Mouse (Mus musculus): ENCODE data around the gene Tgfbr2. TPM values are rescaled to one million over a fixed set of nuclear protein-coding genes. Genes with fewer than 3 reads are reported as not detected.

Gene Tgfbr2
- polyA plus RNA-seq, 1 experiment, result 48.4 TPM

DNA sequence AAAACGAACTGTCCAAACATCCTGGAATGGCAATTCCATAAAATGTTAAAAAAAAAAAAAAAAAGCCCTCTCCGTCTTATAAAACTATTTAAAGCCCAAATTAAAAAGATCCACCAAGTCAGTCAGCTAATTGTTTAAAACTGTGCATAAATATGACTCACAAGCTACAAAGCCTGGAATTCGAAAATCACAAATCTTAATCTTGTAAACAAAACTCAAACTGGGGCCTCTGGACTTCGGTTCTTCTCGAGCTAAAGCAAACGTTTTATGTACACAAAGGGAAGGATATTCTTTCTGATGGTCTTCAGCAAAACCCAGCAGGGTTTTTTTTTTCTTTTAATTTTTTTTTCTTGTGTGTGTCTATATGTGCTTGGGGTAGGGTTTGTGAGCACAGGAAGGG, 2.1 kb downstream of the Tgfbr2 start:
- TF ChIP-seq POLR2A (IDR thresholded peaks at IDR 0.05; ENCODE audit: insufficient read length, low read depth) (no peak), MYOD1 (IDR thresholded peaks at IDR 0.05; ENCODE audit: control insufficient read depth in 1 of 3, insufficient read length in 2 of 3, low read depth in 2 of 3) (no peak), CEBPB (IDR thresholded peaks at IDR 0.05; ENCODE audit: insufficient read depth, poor library complexity, severe bottlenecking) (no peak), MAX (IDR thresholded peaks at IDR 0.05; ENCODE audit: low read depth) (no peak), TCF3 (IDR thresholded peaks at IDR 0.05; ENCODE audit: insufficient read length, low read depth) (no peak), MYOG (IDR thresholded peaks at IDR 0.05; ENCODE audit: control insufficient read depth in 1 of 3, insufficient read depth in 1 of 3, insufficient read length in 2 of 3, low read depth in 2 of 3) (no peak), POLR2AphosphoS2 (IDR thresholded peaks at IDR 0.05; ENCODE audit: insufficient read length, low read depth) (no peak), E2F4 (IDR thresholded peaks at IDR 0.05; ENCODE audit: insufficient read depth) (no peak), USF1 (IDR thresholded peaks at IDR 0.05; ENCODE audit: low read depth) (no peak), TCF12 (IDR thresholded peaks at IDR 0.05; ENCODE audit: insufficient read depth, poor library complexity, severe bottlenecking) (no peak), REST (IDR thresholded peaks at IDR 0.05; ENCODE audit: insufficient read depth, insufficient read length) (no peak), SRF (IDR thresholded peaks at IDR 0.05; ENCODE audit: control insufficient read depth, insufficient read length, low read depth) (no peak)
- H3K4me3 ChIP-seq, result peak overlapping the region; percentile 54

DNA sequence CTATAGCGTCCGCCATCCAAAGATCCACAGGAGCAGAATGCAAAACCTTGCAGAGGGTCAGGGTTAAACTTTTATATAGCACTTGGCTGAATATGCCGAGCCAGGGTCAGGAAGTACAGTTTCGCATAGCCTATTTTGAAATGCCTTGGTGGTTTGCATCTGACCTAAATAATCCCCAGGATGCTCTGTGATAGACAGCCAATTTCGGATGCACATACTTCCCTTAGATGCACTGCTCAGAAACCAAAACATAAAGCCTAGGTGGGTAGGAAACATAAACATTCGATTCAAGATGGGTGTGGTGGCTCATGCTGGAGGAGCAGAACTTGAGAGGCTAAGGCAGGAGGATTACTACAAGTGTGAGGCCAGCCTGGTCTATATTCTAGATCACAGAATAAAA, 6.1 kb downstream of the Tgfbr2 start:
- TF ChIP-seq USF1 (IDR thresholded peaks at IDR 0.05; ENCODE audit: low read depth), result no peak
- H3ac ChIP-seq (ENCODE audit: control insufficient read depth, insufficient read length), result no peak overlapping the region
- H3K36me3 ChIP-seq (ENCODE audit: control insufficient read depth, insufficient read depth), result peaks cover 9% of the 10 kb centered on the region
- peaks cover 96% of the 10 kb centered on the region for H3K79me2 ChIP-seq (ENCODE audit: control insufficient read depth, insufficient read depth)
- H3K4me2 ChIP-seq (ENCODE audit: low read depth), result no peak overlapping the region
- no peaks in the 10 kb centered on the region for H3K27me3 ChIP-seq (ENCODE audit: control insufficient read depth, insufficient read depth, insufficient read length)
- H3K4me3 ChIP-seq, result no peak overlapping the region

More for the DNA sequence above, 2.1 kb downstream of the Tgfbr2 start:
- Histone ChIP-seq H3K79me2 (ENCODE audit: control insufficient read depth, insufficient read depth) (peaks cover 65% of the 10 kb centered on the region), H3K36me3 (ENCODE audit: control insufficient read depth, insufficient read depth) (no peaks in the 10 kb centered on the region), H3K27me3 (ENCODE audit: control insufficient read depth, insufficient read depth, insufficient read length) (no peaks in the 10 kb centered on the region), H3ac (ENCODE audit: control insufficient read depth, insufficient read length) (no peak overlapping the region), H3K4me2 (ENCODE audit: low read depth) (peak overlapping the region; percentile 71)

DNA sequence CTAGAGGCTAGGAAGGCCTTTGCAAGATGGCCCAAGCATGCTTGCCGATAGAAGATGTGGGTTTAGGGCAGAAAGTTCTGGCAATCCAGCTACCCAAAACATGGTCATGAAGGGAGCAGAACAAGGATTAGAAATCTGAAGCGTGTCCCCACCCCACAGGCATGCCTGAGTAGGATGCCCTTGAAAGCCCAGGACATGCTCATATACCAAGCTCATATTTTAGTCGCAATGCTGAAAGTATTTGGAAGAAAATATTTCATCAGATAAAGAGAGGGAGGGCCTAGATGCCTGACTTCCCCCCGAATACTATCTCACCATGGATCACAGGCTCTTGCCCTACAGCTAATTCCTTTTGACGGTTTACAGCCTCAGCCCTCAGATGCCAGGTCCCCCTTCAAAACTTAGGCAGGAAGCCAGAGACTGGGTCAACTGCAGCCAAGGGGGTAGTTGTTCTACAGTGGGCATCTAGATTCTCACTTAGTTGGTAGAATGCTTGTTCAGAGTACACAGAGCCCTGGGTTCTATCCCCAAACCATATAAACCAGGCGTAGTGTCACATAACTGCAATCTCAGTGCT, 7.8 kb downstream of the Tgfbr2 start:
- TF ChIP-seq CEBPB (IDR thresholded peaks at IDR 0.05; ENCODE audit: insufficient read depth, poor library complexity, severe bottlenecking), result no peak
- TF ChIP-seq MYOG (IDR thresholded peaks at IDR 0.05; ENCODE audit: control insufficient read depth in 1 of 3, insufficient read depth in 1 of 3, insufficient read length in 2 of 3, low read depth in 2 of 3), result no peak
- TF ChIP-seq E2F4 (IDR thresholded peaks at IDR 0.05; ENCODE audit: insufficient read depth), result no peak
- TF ChIP-seq POLR2AphosphoS2 (IDR thresholded peaks at IDR 0.05; ENCODE audit: insufficient read length, low read depth), result no peak
- no peak for TF ChIP-seq REST (IDR thresholded peaks at IDR 0.05; ENCODE audit: insufficient read depth, insufficient read length)
- no peak for TF ChIP-seq TCF3 (IDR thresholded peaks at IDR 0.05; ENCODE audit: insufficient read length, low read depth)
- TF ChIP-seq MYOD1 (IDR thresholded peaks at IDR 0.05; ENCODE audit: control insufficient read depth in 1 of 3, insufficient read length in 2 of 3, low read depth in 2 of 3), result no peak
- no peak for TF ChIP-seq MAX (IDR thresholded peaks at IDR 0.05; ENCODE audit: low read depth)
- TF ChIP-seq TCF12 (IDR thresholded peaks at IDR 0.05; ENCODE audit: insufficient read depth, poor library complexity, severe bottlenecking), result no peak
- TF ChIP-seq POLR2A (IDR thresholded peaks at IDR 0.05; ENCODE audit: insufficient read length, low read depth), result no peak
- no peak for TF ChIP-seq SRF (IDR thresholded peaks at IDR 0.05; ENCODE audit: control insufficient read depth, insufficient read length, low read depth)
- no peak for TF ChIP-seq USF1 (IDR thresholded peaks at IDR 0.05; ENCODE audit: low read depth)
- no peak overlapping the region for H3K4me2 ChIP-seq (ENCODE audit: low read depth)
- no peak overlapping the region for H3ac ChIP-seq (ENCODE audit: control insufficient read depth, insufficient read length)
- H3K36me3 ChIP-seq (ENCODE audit: control insufficient read depth, insufficient read depth), result peaks cover 9% of the 10 kb centered on the region
- no peak overlapping the region for H3K4me3 ChIP-seq
- peaks cover 96% of the 10 kb centered on the region for H3K79me2 ChIP-seq (ENCODE audit: control insufficient read depth, insufficient read depth)
- no peaks in the 10 kb centered on the region for H3K27me3 ChIP-seq (ENCODE audit: control insufficient read depth, insufficient read depth, insufficient read length)

DNA sequence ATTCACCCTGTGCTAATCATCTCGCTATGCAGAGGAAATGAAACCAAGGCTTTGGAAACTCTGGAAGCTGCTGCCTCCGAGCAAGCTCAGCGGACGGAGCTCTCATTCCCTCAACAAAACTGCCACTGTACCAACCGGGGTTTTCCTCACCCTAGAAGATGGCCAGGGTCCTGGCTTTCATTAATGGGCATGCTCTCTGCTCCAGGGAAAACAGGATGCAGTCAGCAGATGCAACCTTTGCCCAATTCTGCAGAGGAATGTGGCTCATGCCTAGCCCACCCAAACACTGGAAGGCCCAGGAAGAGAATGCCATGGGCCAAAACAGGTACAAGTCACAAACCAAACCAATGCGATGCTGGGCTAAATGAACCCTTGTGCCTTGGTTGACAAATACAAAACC, 8.8 kb downstream of the Tgfbr2 start:
- H3ac ChIP-seq (ENCODE audit: control insufficient read depth, insufficient read length), result no peak overlapping the region
- H3K27me3 ChIP-seq (ENCODE audit: control insufficient read depth, insufficient read depth, insufficient read length), result no peaks in the 10 kb centered on the region
- H3K36me3 ChIP-seq (ENCODE audit: control insufficient read depth, insufficient read depth), result peaks cover 9% of the 10 kb centered on the region
- TF ChIP-seq USF1 (IDR thresholded peaks at IDR 0.05; ENCODE audit: low read depth) (no peak), MAX (IDR thresholded peaks at IDR 0.05; ENCODE audit: low read depth) (no peak), E2F4 (IDR thresholded peaks at IDR 0.05; ENCODE audit: insufficient read depth) (no peak), POLR2A (IDR thresholded peaks at IDR 0.05; ENCODE audit: insufficient read length, low read depth) (no peak), MYOD1 (IDR thresholded peaks at IDR 0.05; ENCODE audit: control insufficient read depth in 1 of 3, insufficient read length in 2 of 3, low read depth in 2 of 3) (no peak), TCF12 (IDR thresholded peaks at IDR 0.05; ENCODE audit: insufficient read depth, poor library complexity, severe bottlenecking) (no peak), TCF3 (IDR thresholded peaks at IDR 0.05; ENCODE audit: insufficient read length, low read depth) (no peak), SRF (IDR thresholded peaks at IDR 0.05; ENCODE audit: control insufficient read depth, insufficient read length, low read depth) (no peak), POLR2AphosphoS2 (IDR thresholded peaks at IDR 0.05; ENCODE audit: insufficient read length, low read depth) (no peak), CEBPB (IDR thresholded peaks at IDR 0.05; ENCODE audit: insufficient read depth, poor library complexity, severe bottlenecking) (no peak), MYOG (IDR thresholded peaks at IDR 0.05; ENCODE audit: control insufficient read depth in 1 of 3, insufficient read depth in 1 of 3, insufficient read length in 2 of 3, low read depth in 2 of 3) (no peak), REST (IDR thresholded peaks at IDR 0.05; ENCODE audit: insufficient read depth, insufficient read length) (no peak)
- peaks cover 89% of the 10 kb centered on the region for H3K79me2 ChIP-seq (ENCODE audit: control insufficient read depth, insufficient read depth)
- no peak overlapping the region for H3K4me2 ChIP-seq (ENCODE audit: low read depth)
- H3K4me3 ChIP-seq, result no peak overlapping the region

DNA sequence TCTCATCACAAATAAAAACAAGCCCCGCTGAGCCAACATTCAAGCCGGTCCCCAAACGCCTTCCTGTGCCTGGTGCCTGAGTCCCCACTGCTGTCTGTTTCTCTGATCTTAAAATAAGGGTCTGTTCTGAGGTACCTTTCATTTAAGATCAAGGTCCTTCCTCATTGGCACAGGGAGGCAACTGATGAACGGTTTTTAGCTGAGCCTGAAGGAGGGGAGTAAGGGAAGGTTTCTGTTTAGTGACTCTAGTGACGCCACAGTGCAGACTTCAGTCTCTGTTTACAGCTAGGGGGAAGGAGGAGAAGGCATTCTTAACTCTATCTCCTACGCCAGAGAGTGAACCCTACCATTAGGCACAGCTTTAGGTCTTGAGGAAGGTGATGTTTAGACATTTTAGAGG, 11.3 kb downstream of the Tgfbr2 start:
- Histone ChIP-seq H3K36me3 (ENCODE audit: control insufficient read depth, insufficient read depth) (peaks cover 9% of the 10 kb centered on the region), H3K27me3 (ENCODE audit: control insufficient read depth, insufficient read depth, insufficient read length) (no peaks in the 10 kb centered on the region), H3K79me2 (ENCODE audit: control insufficient read depth, insufficient read depth) (peaks cover 84% of the 10 kb centered on the region), H3K4me3 (no peak overlapping the region), H3K4me2 (ENCODE audit: low read depth) (no peak overlapping the region), H3ac (ENCODE audit: control insufficient read depth, insufficient read length) (no peak overlapping the region)
- TF ChIP-seq POLR2AphosphoS2 (IDR thresholded peaks at IDR 0.05; ENCODE audit: insufficient read length, low read depth), result no peak
